Mouse (Mus musculus) heart, embryonic 15.5 days (tissue): ENCODE data around the gene Zc2hc1c. TPM values are rescaled to one million over a fixed set of nuclear protein-coding genes. Genes with fewer than 3 reads are reported as not detected.

Experiments used
- ATAC-seq: fragments of 200-750 bp; cut with Nextera tagmentation; replicated peaks from 2 replicates; pipeline ENCODE4 v1.8.0; 2017; ENCODE audit warnings: low read depth, moderate TSS enrichment; ENCODE audit not compliant: insufficient number of reproducible peaks, insufficient read depth, low FRiP score
- H3K27ac ChIP-seq: fragments of 300-500 bp; sonication (generic); 2 replicates; pipeline ENCODE4 v1.5.1; 2015; ENCODE audit warnings: mild to moderate bottlenecking, inconsistent platforms
- H3K27me3 ChIP-seq: fragments of 300-500 bp; sonication (generic); 2 replicates; pipeline ENCODE4 v1.6.1; 2015; ENCODE audit warnings: inconsistent platforms
- H3K36me3 ChIP-seq: fragments of 300-500 bp; sonication (generic); 2 replicates; pipeline ENCODE4 v1.6.1; 2015; ENCODE audit warnings: mild to moderate bottlenecking, inconsistent platforms
- H3K4me1 ChIP-seq: fragments of 300-500 bp; sonication (generic); replicated peaks from 2 replicates; pipeline ENCODE4 v1.6.1; 2015; ENCODE audit warnings: inconsistent platforms
- H3K4me2 ChIP-seq: fragments of 300-500 bp; sonication (generic); 2 replicates; pipeline ENCODE4 v1.6.1; 2015; ENCODE audit warnings: inconsistent platforms, mild to moderate bottlenecking, moderate library complexity
- H3K4me3 ChIP-seq: fragments of 300-500 bp; sonication (generic); 2 replicates; pipeline ENCODE4 v1.5.1; 2015; ENCODE audit warnings: mild to moderate bottlenecking, inconsistent platforms
- H3K9ac ChIP-seq: fragments of 300-500 bp; sonication (generic); 2 replicates; pipeline ENCODE4 v1.6.1; 2015; ENCODE audit warnings: mild to moderate bottlenecking, inconsistent platforms
- H3K9me3 ChIP-seq: fragments of 300-500 bp; sonication (generic); replicated peaks from 2 replicates; pipeline ENCODE4 v1.6.1; 2016; ENCODE audit warnings: inconsistent platforms
- WGBS: fragments of 180-500 bp; shearing (Covaris S2); methylation state at CpG from one replicate; pipeline ENCODE4 v1.1.7; 2015; ENCODE audit warnings: mixed read lengths; 5-methylcytosine and 5-hydroxymethylcytosine counted together
- polyA plus RNA-seq: library from polyadenylated mRNA; unstranded; fragments of >200 nt; fragmentation: Nextera tagmentation; extraction: Ambion mirVana; gene quantifications from 2 replicates; pipeline ENCODE4 v1.2.1, GENCODE M21; 2015

Gene Zc2hc1c
- polyA plus RNA-seq, 1 experiment from 2014 or later, result 1.3 TPM

GRCm38 (mm10) chr12:85284996-85285395, 3.4 kb upstream of the Zc2hc1c start:
- Histone ChIP-seq H3K36me3 (no peaks in the 10 kb centered on the region), H3K4me1 (peaks cover 20% of the 10 kb centered on the region), H3K27me3 (no peaks in the 10 kb centered on the region), H3K27ac (no peak overlapping the region), H3K4me2 (no peak overlapping the region), H3K9ac (no peak overlapping the region), H3K9me3 (no peaks in the 10 kb centered on the region), H3K4me3 (no peak overlapping the region)
- no peak for ATAC-seq
- 83% methylated on average over 4 of the region's 4 CpGs for WGBS

GRCm38 (mm10) chr12:85286941-85287340, 1.4 kb upstream of the Zc2hc1c start:
- Histone ChIP-seq H3K4me1 (peaks cover 27% of the 10 kb centered on the region), H3K9ac (no peak overlapping the region), H3K27ac (no peak overlapping the region), H3K9me3 (no peaks in the 10 kb centered on the region), H3K27me3 (no peaks in the 10 kb centered on the region), H3K36me3 (no peaks in the 10 kb centered on the region), H3K4me3 (no peak overlapping the region), H3K4me2 (no peak overlapping the region)
- ATAC-seq, result no peak
- 39% methylated on average over 2 of the region's 5 CpGs for WGBS

GRCm38 (mm10) chr12:85287809-85288485, 444 bp upstream of the Zc2hc1c start, which contains the start of gene Acyp1:
Gene Acyp1, minus strand, starts transcription at chr12:85288438.
- Histone ChIP-seq H3K9ac (peak within 1 kb of the TSS; percentile 65), H3K27me3 (no peaks in the 10 kb centered on the region), H3K9me3 (no peaks in the 10 kb centered on the region), H3K4me1 (peaks cover 31% of the 10 kb centered on the region), H3K4me3 (peak within 1 kb of the TSS; percentile 59), H3K4me2 (peak within 1 kb of the TSS; percentile 83), H3K27ac (peak within 1 kb of the TSS; percentile 77), H3K36me3 (no peaks in the 10 kb centered on the region)
- peak; percentile 58 for ATAC-seq
- WGBS, result 12% methylated on average over 21 of the region's 21 CpGs

GRCm38 (mm10) chr12:85289157-85290000, 988 bp downstream of the Zc2hc1c start:
- H3K36me3 ChIP-seq, result no peaks in the 10 kb centered on the region
- H3K27ac ChIP-seq, result peak overlapping the region; percentile 77
- H3K4me2 ChIP-seq, result peak overlapping the region; percentile 83
- ATAC-seq, result peak; percentile 66; the same call in 1 of the 2 replicates
- H3K4me1 ChIP-seq, result peaks cover 31% of the 10 kb centered on the region
- no peaks in the 10 kb centered on the region; the same call in 1 of the 2 replicates for H3K9me3 ChIP-seq
- peak overlapping the region; percentile 65 for H3K9ac ChIP-seq
- H3K4me3 ChIP-seq, result peak overlapping the region; percentile 59
- no peaks in the 10 kb centered on the region for H3K27me3 ChIP-seq
- 40% methylated on average over 24 of the region's 24 CpGs for WGBS

- no peak for ATAC-seq
- Histone ChIP-seq H3K9me3 (no peaks in the 10 kb centered on the region; the same call in 1 of the 2 replicates), H3K9ac (no peak overlapping the region), H3K36me3 (no peaks in the 10 kb centered on the region), H3K4me3 (no peak overlapping the region), H3K27me3 (no peaks in the 10 kb centered on the region), H3K4me1 (peaks cover 31% of the 10 kb centered on the region), H3K4me2 (no peak overlapping the region), H3K27ac (no peak overlapping the region)
- WGBS, result 81% methylated on average over 10 of the region's 10 CpGs
These were observed 2.2 kb downstream of the Zc2hc1c start for GRCm38 (mm10) chr12:85290633-85291032.

GRCm38 (mm10) chr12:85291541-85291940, 3.1 kb downstream of the Zc2hc1c start:
- H3K27me3 ChIP-seq, result no peaks in the 10 kb centered on the region

GRCm38 (mm10) chr12:85292288-85292687, 3.9 kb downstream of the Zc2hc1c start:
- H3K4me3 ChIP-seq, result no peak overlapping the region
- H3K9ac ChIP-seq, result no peak overlapping the region
- peaks cover 37% of the 10 kb centered on the region for H3K4me1 ChIP-seq
- no peak overlapping the region for H3K4me2 ChIP-seq
- no peak overlapping the region for H3K27ac ChIP-seq
- WGBS, result 43% methylated on average over 6 of the region's 6 CpGs
- H3K9me3 ChIP-seq, result no peaks in the 10 kb centered on the region; the same call in 1 of the 2 replicates
- no peak for ATAC-seq
- no peaks in the 10 kb centered on the region for H3K36me3 ChIP-seq
- H3K27me3 ChIP-seq, result no peaks in the 10 kb centered on the region

More at GRCm38 (mm10) chr12:85291541-85291940, 3.1 kb downstream of the Zc2hc1c start:
- Histone ChIP-seq H3K9ac (no peak overlapping the region), H3K27ac (no peak overlapping the region), H3K4me2 (no peak overlapping the region), H3K4me3 (no peak overlapping the region), H3K4me1 (peaks cover 31% of the 10 kb centered on the region), H3K9me3 (no peaks in the 10 kb centered on the region; the same call in 1 of the 2 replicates), H3K36me3 (no peaks in the 10 kb centered on the region)
- no peak for ATAC-seq

GRCm38 (mm10) chr12:85292906-85293305, 4.5 kb downstream of the Zc2hc1c start:
- no peaks in the 10 kb centered on the region; the same call in 1 of the 2 replicates for H3K9me3 ChIP-seq
- ATAC-seq, result no peak
- no peaks in the 10 kb centered on the region for H3K27me3 ChIP-seq
- H3K4me1 ChIP-seq, result peaks cover 35% of the 10 kb centered on the region
- no peak overlapping the region for H3K9ac ChIP-seq
- no peak overlapping the region for H3K27ac ChIP-seq
- H3K4me3 ChIP-seq, result no peak overlapping the region
- H3K36me3 ChIP-seq, result no peaks in the 10 kb centered on the region
- no peak overlapping the region for H3K4me2 ChIP-seq

- H3K9me3 ChIP-seq, result no peaks in the 10 kb centered on the region; the same call in 1 of the 2 replicates
- no peak overlapping the region for H3K4me2 ChIP-seq
- no peak for ATAC-seq
- no peaks in the 10 kb centered on the region for H3K27me3 ChIP-seq
- peaks cover 17% of the 10 kb centered on the region; the same call in 1 of the 2 replicates for H3K4me1 ChIP-seq
- H3K27ac ChIP-seq, result no peak overlapping the region
- H3K9ac ChIP-seq, result no peak overlapping the region
- no peak overlapping the region for H3K4me3 ChIP-seq
- H3K36me3 ChIP-seq, result peaks cover 7% of the 10 kb centered on the region
- WGBS, result 79% methylated on average over 2 of the region's 2 CpGs
These were observed 7.1 kb downstream of the Zc2hc1c start for GRCm38 (mm10) chr12:85295506-85295905.

GRCm38 (mm10) chr12:85296915-85297314, 8.5 kb downstream of the Zc2hc1c start:
- peaks cover 22% of the 10 kb centered on the region for H3K36me3 ChIP-seq
- no peak overlapping the region for H3K27ac ChIP-seq
- H3K9me3 ChIP-seq, result no peaks in the 10 kb centered on the region; the same call in 1 of the 2 replicates
- 72% methylated on average over 5 of the region's 5 CpGs for WGBS
- no peak overlapping the region for H3K4me2 ChIP-seq
- no peaks in the 10 kb centered on the region for H3K27me3 ChIP-seq
- H3K9ac ChIP-seq, result no peak overlapping the region
- no peak overlapping the region for H3K4me3 ChIP-seq
- ATAC-seq, result no peak
- H3K4me1 ChIP-seq, result peaks cover 15% of the 10 kb centered on the region; the same call in 1 of the 2 replicates

- 71% methylated on average over 10 of the region's 10 CpGs for WGBS
- H3K4me2 ChIP-seq, result no peak overlapping the region
- H3K4me1 ChIP-seq, result peaks cover 12% of the 10 kb centered on the region; the same call in 1 of the 2 replicates
- ATAC-seq, result no peak
- peaks cover 27% of the 10 kb centered on the region for H3K36me3 ChIP-seq
- no peak overlapping the region for H3K27ac ChIP-seq
- no peaks in the 10 kb centered on the region; the same call in 1 of the 2 replicates for H3K9me3 ChIP-seq
- no peak overlapping the region for H3K9ac ChIP-seq
- no peak overlapping the region for H3K4me3 ChIP-seq
- no peaks in the 10 kb centered on the region for H3K27me3 ChIP-seq
These were observed 9.1 kb downstream of the Zc2hc1c start for GRCm38 (mm10) chr12:85297345-85297997.
